Mouse (Mus musculus) neural tube, embryonic 14.5 days (tissue): ENCODE measurements around the gene Vps26c. TPM values are rescaled to one million over a fixed set of nuclear protein-coding genes. Genes with fewer than 3 reads are reported as not detected.

Experiments used
- ATAC-seq: fragments of 200-750 bp; cut with Nextera tagmentation; 2 replicates; pipeline ENCODE4 v1.8.0; 2017; ENCODE audit warnings: low read depth, mild to moderate bottlenecking, moderate TSS enrichment, moderate library complexity
- H3K27ac ChIP-seq: fragments of 300-500 bp; sonication (generic); 2 replicates; pipeline ENCODE4 v1.5.1; 2014; ENCODE audit warnings: low read depth, mild to moderate bottlenecking, control low read depth, low read length, moderate library complexity, mixed read lengths
- H3K27me3 ChIP-seq: fragments of 300-500 bp; sonication (generic); 2 replicates; pipeline ENCODE4 v1.6.1; 2014; ENCODE audit warnings: low read length; ENCODE audit not compliant: control insufficient read depth, insufficient read depth
- H3K36me3 ChIP-seq: fragments of 300-500 bp; sonication (generic); 2 replicates; pipeline ENCODE4 v1.6.1; 2014; ENCODE audit warnings: low read length, mixed read lengths; ENCODE audit not compliant: control insufficient read depth, insufficient read depth
- H3K4me1 ChIP-seq: fragments of 300-500 bp; sonication (generic); 2 replicates; pipeline ENCODE4 v1.6.1; 2014; ENCODE audit warnings: low read length; ENCODE audit not compliant: control insufficient read depth, insufficient read depth
- H3K4me2 ChIP-seq: fragments of 300-500 bp; sonication (generic); 2 replicates; pipeline ENCODE4 v1.6.1; 2014; ENCODE audit warnings: mild to moderate bottlenecking, low read depth, low read length, control low read depth
- H3K4me3 ChIP-seq: fragments of 300-500 bp; sonication (generic); 2 replicates; pipeline ENCODE4 v1.5.1; 2014; ENCODE audit warnings: low read depth, low read length, control low read depth, mixed read lengths
- H3K9ac ChIP-seq: fragments of 300-500 bp; sonication (generic); replicated peaks from 2 replicates; pipeline ENCODE4 v1.6.1; 2014; ENCODE audit warnings: low read depth, mild to moderate bottlenecking, control low read depth, low read length, mixed read lengths
- H3K9me3 ChIP-seq: fragments of 300-500 bp; sonication (generic); 2 replicates; pipeline ENCODE4 v1.6.1; 2016; ENCODE audit warnings: low read length; ENCODE audit not compliant: control insufficient read depth
- WGBS: fragments of 180-500 bp; shearing (Covaris S2); extraction: QIAGEN DNeasy Blood & Tissue Kit; methylation state at CpG from one replicate; pipeline ENCODE4 v1.1.7; 2014; 5-methylcytosine and 5-hydroxymethylcytosine counted together
- polyA plus RNA-seq: library from polyadenylated mRNA; unstranded; fragments of >200 nt; fragmentation: Nextera tagmentation; extraction: Ambion mirVana; gene quantifications from 2 replicates; pipeline ENCODE4 v1.2.1, GENCODE M21; 2014

Vps26c gene
- polyA plus RNA-seq, 1 experiment from 2014 or later = 101 TPM

DNA sequence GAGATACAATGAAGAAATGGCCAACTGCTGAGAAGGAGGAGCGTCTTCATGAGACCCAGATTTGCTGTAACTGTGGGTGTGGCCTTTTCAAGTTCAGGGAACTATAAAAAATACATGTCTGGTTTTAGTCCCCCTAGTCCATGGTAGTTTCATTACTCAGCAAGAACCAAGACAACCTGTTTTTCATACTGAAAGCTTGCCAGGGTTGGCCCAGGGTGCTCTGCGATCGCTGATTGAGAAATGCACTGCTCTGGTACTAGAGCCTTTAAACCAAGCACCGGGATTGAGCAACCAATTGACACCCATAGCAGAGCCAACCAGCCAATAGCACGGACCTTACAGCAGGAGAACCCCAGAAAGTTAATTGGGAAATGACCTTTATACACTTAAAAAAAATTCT is 29.6 kb upstream of the Vps26c start:
- 78% methylated on average over 5 of the region's 5 CpGs for WGBS
- Histone ChIP-seq H3K9me3 (no peaks in the 10 kb centered on the region), H3K27me3 (no peaks in the 10 kb centered on the region), H3K4me2 (no peak overlapping the region), H3K9ac (no peak overlapping the region), H3K27ac (no peak overlapping the region), H3K4me1 (no peaks in the 10 kb centered on the region), H3K4me3 (no peak overlapping the region), H3K36me3 (no peaks in the 10 kb centered on the region)
- no peak for ATAC-seq

DNA sequence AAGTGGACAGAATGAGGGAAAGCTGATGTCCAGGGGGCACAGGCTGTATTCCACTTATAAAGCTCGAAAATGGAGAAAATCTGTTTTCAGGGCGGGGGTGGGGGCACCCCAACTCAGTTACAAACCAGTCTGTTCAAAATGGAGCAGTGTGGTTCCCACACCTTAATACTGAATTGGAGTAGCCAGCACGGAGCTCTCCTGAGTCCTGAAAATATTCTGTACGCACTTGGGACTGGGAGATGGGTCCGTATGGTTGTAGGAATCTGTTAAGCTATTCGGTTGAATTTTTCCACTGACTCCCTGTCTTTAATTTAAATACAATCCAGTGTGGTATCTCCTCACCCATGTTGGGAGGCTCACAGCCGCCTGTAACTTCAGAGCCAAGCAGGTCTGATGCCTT is 28.7 kb upstream of the Vps26c start:
- Histone ChIP-seq H3K9me3 (no peaks in the 10 kb centered on the region), H3K4me1 (no peaks in the 10 kb centered on the region), H3K9ac (no peak overlapping the region), H3K36me3 (no peaks in the 10 kb centered on the region), H3K4me3 (no peak overlapping the region), H3K27ac (no peak overlapping the region), H3K4me2 (no peak overlapping the region), H3K27me3 (no peaks in the 10 kb centered on the region)
- ATAC-seq = no peak
- 91% methylated on average over 7 of the region's 7 CpGs for WGBS

DNA sequence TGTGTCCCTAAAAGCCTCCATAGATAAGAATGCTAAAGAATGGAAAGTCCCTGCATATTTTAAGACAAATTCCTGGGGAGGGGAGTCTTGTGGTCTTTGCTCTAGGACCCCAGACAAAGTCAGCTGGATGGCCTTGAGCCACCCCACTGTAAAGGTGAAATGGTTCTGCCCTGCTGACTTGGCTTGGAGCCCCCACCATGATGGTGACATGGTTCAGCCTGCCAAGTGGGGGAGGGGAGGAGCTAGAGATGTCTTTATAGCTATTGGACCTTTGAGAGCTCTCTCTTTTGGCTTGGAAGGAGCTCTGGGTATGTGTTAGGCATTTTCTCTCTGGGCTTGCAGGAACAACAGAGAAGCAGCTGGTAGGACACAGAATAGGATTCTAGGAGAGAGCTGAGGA is 25.3 kb upstream of the Vps26c start:
- Histone ChIP-seq H3K36me3 (no peaks in the 10 kb centered on the region), H3K9me3 (no peaks in the 10 kb centered on the region), H3K4me2 (no peak overlapping the region), H3K9ac (no peak overlapping the region), H3K4me1 (no peaks in the 10 kb centered on the region), H3K4me3 (no peak overlapping the region), H3K27me3 (no peaks in the 10 kb centered on the region), H3K27ac (no peak overlapping the region)
- ATAC-seq = no peak

DNA sequence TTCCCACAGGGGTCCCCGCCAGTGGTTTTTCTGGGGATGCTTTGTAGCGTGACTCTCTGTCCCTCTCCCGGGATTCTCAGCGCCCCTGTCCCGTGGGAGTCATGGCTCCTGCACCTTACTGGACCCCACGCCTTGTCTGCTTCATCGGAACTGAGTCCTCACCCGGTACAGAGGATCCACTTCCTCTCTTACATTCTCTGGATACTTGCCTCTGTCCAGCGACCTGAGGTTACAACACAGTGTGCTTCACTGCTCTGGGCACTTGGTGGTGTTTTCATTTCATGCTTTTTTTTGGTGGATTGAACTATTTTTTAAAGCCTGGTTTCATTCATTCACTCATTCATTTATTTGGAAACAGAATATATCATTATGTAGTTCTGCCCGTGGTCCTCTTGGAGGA is 23.2 kb upstream of the Vps26c start:
- 81% methylated on average over 10 of the region's 10 CpGs for WGBS
- Histone ChIP-seq H3K4me3 (no peak overlapping the region), H3K27ac (no peak overlapping the region), H3K36me3 (no peaks in the 10 kb centered on the region), H3K27me3 (no peaks in the 10 kb centered on the region), H3K9me3 (no peaks in the 10 kb centered on the region), H3K4me2 (no peak overlapping the region), H3K4me1 (no peaks in the 10 kb centered on the region), H3K9ac (no peak overlapping the region)
- no peak for ATAC-seq

DNA sequence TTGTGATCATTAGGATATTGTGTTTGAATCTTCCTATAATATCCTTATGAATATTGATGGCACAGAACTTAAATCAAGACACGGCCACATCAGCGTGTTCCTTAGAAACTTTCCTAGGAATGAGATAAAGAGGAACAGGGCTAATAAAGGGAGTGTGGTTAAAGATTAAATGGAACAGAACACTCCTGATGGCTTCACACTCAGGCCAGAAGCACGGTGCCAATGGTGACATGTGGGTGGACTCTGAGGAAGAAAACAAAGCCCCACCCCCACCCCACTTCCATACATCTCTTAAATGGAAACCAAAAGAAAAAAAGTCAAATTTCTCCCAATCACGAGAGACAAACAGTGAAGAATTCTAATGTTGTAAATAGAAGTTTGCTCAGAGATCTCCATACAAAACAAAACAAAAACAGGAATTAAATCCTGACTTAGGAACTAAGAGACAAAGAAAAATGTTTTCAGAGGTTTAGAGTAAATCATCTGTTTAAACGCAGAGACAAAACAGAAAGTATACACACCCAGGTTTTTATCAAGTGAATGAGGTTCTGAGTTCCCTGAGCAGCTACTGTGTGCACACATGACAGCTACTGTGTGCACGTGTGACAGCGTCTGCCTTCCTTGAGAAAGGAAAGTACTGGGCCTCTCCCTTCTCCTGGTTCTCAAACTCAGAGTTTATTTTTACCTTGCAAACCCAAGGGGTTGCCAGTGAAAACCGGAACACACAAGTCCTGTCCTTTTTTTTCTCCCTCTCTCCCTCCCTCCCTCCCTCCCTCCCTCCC is 19.3 kb upstream of the Vps26c start:
- Histone ChIP-seq H3K27me3 (no peaks in the 10 kb centered on the region), H3K36me3 (no peaks in the 10 kb centered on the region), H3K4me1 (no peaks in the 10 kb centered on the region), H3K4me3 (no peak overlapping the region), H3K4me2 (no peak overlapping the region), H3K27ac (no peak overlapping the region), H3K9me3 (no peaks in the 10 kb centered on the region), H3K9ac (no peak overlapping the region)
- ATAC-seq = no peak
- WGBS = 58% methylated on average over 8 of the region's 8 CpGs

DNA sequence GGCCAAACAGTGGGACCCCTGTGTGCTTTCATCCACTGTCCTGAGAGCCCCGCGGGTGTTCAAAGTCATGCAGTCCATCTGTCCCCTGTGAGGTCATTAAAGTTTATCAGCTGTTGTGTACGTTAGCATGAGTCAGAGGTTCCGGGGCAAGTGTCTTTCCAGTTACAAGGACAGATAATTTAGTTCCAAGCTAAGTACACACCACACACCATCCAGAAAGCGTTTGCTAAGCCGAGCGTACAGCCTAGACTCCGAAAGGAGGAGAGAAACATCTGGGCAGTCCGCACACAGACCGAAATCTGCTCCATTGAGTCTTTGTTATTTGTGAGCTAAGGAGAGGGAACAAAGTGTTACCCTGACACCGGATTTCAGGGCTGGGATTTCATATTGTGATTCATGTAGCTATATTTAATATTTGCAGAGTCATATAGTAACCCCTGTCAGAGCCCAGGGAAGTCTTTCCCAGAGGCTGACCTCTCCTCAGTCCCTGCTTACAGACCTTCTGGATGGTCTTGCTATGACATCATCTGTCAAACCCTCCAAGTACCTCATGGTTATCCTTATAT is 18.0 kb upstream of the Vps26c start:
- Histone ChIP-seq H3K9me3 (no peaks in the 10 kb centered on the region), H3K4me2 (no peak overlapping the region), H3K4me3 (no peak overlapping the region), H3K4me1 (no peaks in the 10 kb centered on the region), H3K9ac (no peak overlapping the region), H3K36me3 (no peaks in the 10 kb centered on the region), H3K27me3 (no peaks in the 10 kb centered on the region), H3K27ac (no peak overlapping the region)
- 49% methylated on average over 11 of the region's 11 CpGs for WGBS
- no peak for ATAC-seq

DNA sequence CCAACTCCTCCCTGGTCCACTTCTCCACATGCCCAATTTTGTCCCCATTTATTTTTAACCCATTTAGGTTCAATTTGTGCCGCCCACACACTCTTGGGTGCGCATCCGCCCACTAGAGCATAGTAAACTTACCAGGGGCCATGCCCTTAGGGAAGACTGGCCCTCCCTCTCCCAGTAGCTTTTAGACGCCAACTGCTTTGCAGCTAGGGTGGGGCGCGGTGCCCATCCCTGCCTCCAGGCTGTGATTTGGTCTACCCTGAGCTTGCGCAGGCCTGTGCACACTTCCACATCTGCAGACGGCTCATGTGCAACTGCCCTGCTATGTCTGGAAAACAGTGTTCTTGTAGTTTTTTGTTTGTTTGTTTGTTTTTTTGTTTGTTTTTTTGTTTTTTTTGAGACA is 16.3 kb upstream of the Vps26c start:
- no peaks in the 10 kb centered on the region for H3K36me3 ChIP-seq
- ATAC-seq = no peak
- H3K27ac ChIP-seq = no peak overlapping the region
- H3K4me2 ChIP-seq = no peak overlapping the region
- no peaks in the 10 kb centered on the region for H3K27me3 ChIP-seq
- H3K9ac ChIP-seq = no peak overlapping the region
- WGBS = 90% methylated on average over 8 of the region's 8 CpGs
- no peaks in the 10 kb centered on the region for H3K9me3 ChIP-seq
- H3K4me3 ChIP-seq = no peak overlapping the region
- no peaks in the 10 kb centered on the region for H3K4me1 ChIP-seq

DNA sequence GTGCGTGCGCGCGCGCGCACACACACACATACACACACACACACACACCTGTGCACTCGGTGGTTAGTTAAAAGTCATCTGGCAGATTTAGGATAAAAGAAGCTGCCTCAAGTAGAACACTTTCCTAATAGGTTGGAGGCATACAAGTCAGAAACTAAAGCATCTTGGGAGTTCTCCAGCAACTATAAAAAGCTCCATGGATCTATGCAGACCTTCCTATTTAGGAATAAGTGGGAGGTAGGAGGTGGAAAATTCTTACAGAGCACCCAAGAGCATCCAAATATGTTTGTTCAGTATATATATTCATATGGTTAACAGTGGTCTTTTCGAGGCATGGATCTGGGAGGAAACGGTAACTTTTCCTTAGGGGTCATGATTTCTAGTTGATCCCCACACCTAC is 13.5 kb upstream of the Vps26c start:
- Histone ChIP-seq H3K4me3 (no peak overlapping the region), H3K27me3 (no peaks in the 10 kb centered on the region), H3K4me1 (no peaks in the 10 kb centered on the region), H3K9me3 (no peaks in the 10 kb centered on the region), H3K27ac (no peak overlapping the region), H3K36me3 (no peaks in the 10 kb centered on the region), H3K4me2 (no peak overlapping the region), H3K9ac (no peak overlapping the region)
- WGBS = 95% methylated on average over 9 of the region's 9 CpGs
- no peak for ATAC-seq

DNA sequence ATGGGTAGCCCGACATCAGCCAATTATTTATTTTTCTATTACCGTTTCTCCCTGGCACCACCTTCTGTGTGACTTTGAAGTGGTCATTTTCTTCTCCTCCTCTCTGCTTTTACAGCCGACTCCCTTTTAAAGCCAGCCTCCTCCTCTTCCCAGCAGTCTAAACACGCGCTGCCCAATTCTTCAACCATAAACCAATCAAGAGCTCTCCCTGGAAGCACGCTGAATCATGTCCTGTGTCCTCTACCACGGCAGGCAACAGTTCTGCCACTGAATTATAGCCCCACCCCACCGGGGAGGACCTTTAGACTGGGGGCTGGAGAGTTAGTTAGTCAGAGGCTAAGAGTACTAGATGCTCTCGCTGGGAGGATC is 10.5 kb upstream of the Vps26c start:
- 9% methylated on average over 9 of the region's 9 CpGs for WGBS
- ATAC-seq = no peak
- no peaks in the 10 kb centered on the region for H3K9me3 ChIP-seq
- H3K4me1 ChIP-seq = no peaks in the 10 kb centered on the region
- no peak overlapping the region for H3K4me3 ChIP-seq
- no peak overlapping the region for H3K27ac ChIP-seq
- no peak overlapping the region for H3K9ac ChIP-seq
- H3K36me3 ChIP-seq = no peaks in the 10 kb centered on the region
- no peak overlapping the region for H3K4me2 ChIP-seq
- H3K27me3 ChIP-seq = no peaks in the 10 kb centered on the region
